Mouse (Mus musculus): ENCODE data around the gene Dnajc13. TPM values are rescaled to one million over a fixed set of nuclear protein-coding genes. Genes with fewer than 3 reads are reported as not detected.

Dnajc13 gene
- total RNA-seq (2021): 40.5 and 49.8 TPM in 2 replicates
- long read RNA-seq, full-length matches to known transcripts: 3 of 16 reads
- long read RNA-seq, partial matches to known transcripts: 11 of 16 reads
- long read RNA-seq, other reads (novel, unspliced or antisense): 2 of 16 reads

- peak; percentile 98 for DNase-seq
These were observed at the start of gene Dnajc13 for GRCm38 (mm10) chr9:104262823-104263352. TSS of gene Dnajc13 (minus strand) at chr9:104262930.

- peak; percentile 62 for DNase-seq
These were observed 44.0 kb upstream of the Dnajc13 start for GRCm38 (mm10) chr9:104306734-104307133.

GRCm38 (mm10) chr9:104305333-104306111 is 42.8 kb upstream of the Dnajc13 start:
- no peak for DNase-seq

GRCm38 (mm10) chr9:104304800-104305199 is 42.1 kb upstream of the Dnajc13 start:
- DNase-seq: no peak

GRCm38 (mm10) chr9:104304376-104304775 is 41.6 kb upstream of the Dnajc13 start:
- DNase-seq: no peak

- no peak for DNase-seq
These were observed 37.8 kb upstream of the Dnajc13 start for GRCm38 (mm10) chr9:104300569-104300968.

GRCm38 (mm10) chr9:104297041-104297440 is 34.3 kb upstream of the Dnajc13 start:
- no peak for DNase-seq

- DNase-seq: no peak
These were observed 22.2 kb upstream of the Dnajc13 start for GRCm38 (mm10) chr9:104284934-104285333.

GRCm38 (mm10) chr9:104282536-104282935 is 19.8 kb upstream of the Dnajc13 start:
- no peak for DNase-seq

- DNase-seq: no peak
These were observed 19.0 kb upstream of the Dnajc13 start for GRCm38 (mm10) chr9:104281737-104282136.

- DNase-seq: no peak
These were observed 18.2 kb upstream of the Dnajc13 start for GRCm38 (mm10) chr9:104280725-104281495.

GRCm38 (mm10) chr9:104277528-104278162 is 14.9 kb upstream of the Dnajc13 start:
- DNase-seq: no peak

GRCm38 (mm10) chr9:104275084-104275785 is 12.5 kb upstream of the Dnajc13 start:
- no peak for DNase-seq

- DNase-seq: no peak
These were observed 9.3 kb upstream of the Dnajc13 start for GRCm38 (mm10) chr9:104272057-104272456.

GRCm38 (mm10) chr9:104271642-104272041 is 8.9 kb upstream of the Dnajc13 start:
- DNase-seq: no peak

- DNase-seq: no peak
These were observed 7.2 kb upstream of the Dnajc13 start for GRCm38 (mm10) chr9:104269944-104270343.

GRCm38 (mm10) chr9:104269349-104269871 is 6.7 kb upstream of the Dnajc13 start:
- no peak for DNase-seq

GRCm38 (mm10) chr9:104264567-104264966 is 1.8 kb upstream of the Dnajc13 start:
- DNase-seq: no peak

GRCm38 (mm10) chr9:104262016-104262762 is 541 bp downstream of the Dnajc13 start:
- peak; percentile 49 for DNase-seq

GRCm38 (mm10) chr9:104260306-104260705 is 2.4 kb downstream of the Dnajc13 start:
- DNase-seq: no peak

GRCm38 (mm10) chr9:104256085-104256484 is 6.6 kb downstream of the Dnajc13 start:
- no peak for DNase-seq

Data from adrenal gland, postnatal 25 days (tissue).